Mouse (Mus musculus) heart, embryonic 12.5 days (tissue): ENCODE results near the gene Rbpms2. TPM values are rescaled to one million over a fixed set of nuclear protein-coding genes. Genes with fewer than 3 reads are reported as not detected.

Experiments
- ATAC-seq: fragments of 200-750 bp; cut with Nextera tagmentation; 2 replicates; pipeline ENCODE4 v1.8.0; 2017; ENCODE audit warnings: moderate TSS enrichment, moderate library complexity; ENCODE audit not compliant: insufficient number of reproducible peaks, low FRiP score
- H3K27ac ChIP-seq: fragments of 300-500 bp; sonication (generic); 2 replicates; pipeline ENCODE4 v1.5.1; 2016; ENCODE audit warnings: mild to moderate bottlenecking, moderate library complexity; ENCODE audit not compliant: poor library complexity, severe bottlenecking
- H3K27me3 ChIP-seq: fragments of 300-500 bp; sonication (generic); replicated peaks from 2 replicates; pipeline ENCODE4 v1.6.1; 2016; ENCODE audit warnings: mild to moderate bottlenecking, moderate library complexity
- H3K36me3 ChIP-seq: fragments of 300-500 bp; sonication (generic); 2 replicates; pipeline ENCODE4 v1.6.1; 2016; ENCODE audit warnings: mild to moderate bottlenecking, moderate library complexity
- H3K4me1 ChIP-seq: fragments of 300-500 bp; sonication (generic); replicated peaks from 2 replicates; pipeline ENCODE4 v1.6.1; 2016; ENCODE audit warnings: mild to moderate bottlenecking
- H3K4me2 ChIP-seq: fragments of 300-500 bp; sonication (generic); 2 replicates; pipeline ENCODE4 v1.6.1; 2016; ENCODE audit warnings: mild to moderate bottlenecking, moderate library complexity
- H3K4me3 ChIP-seq: fragments of 300-500 bp; sonication (generic); 2 replicates; pipeline ENCODE4 v1.5.1; 2016; ENCODE audit warnings: mild to moderate bottlenecking
- H3K9ac ChIP-seq: fragments of 300-500 bp; sonication (generic); 2 replicates; pipeline ENCODE4 v1.6.1; 2016; ENCODE audit warnings: mild to moderate bottlenecking, moderate library complexity
- H3K9me3 ChIP-seq: fragments of 300-500 bp; sonication (generic); replicated peaks from 2 replicates; pipeline ENCODE4 v1.6.1; 2016; ENCODE audit warnings: mild to moderate bottlenecking, moderate library complexity
- WGBS: fragments of 180-500 bp; shearing (Covaris S2); methylation state at CpG from one replicate; pipeline ENCODE4 v1.1.7; 2016; 5-methylcytosine and 5-hydroxymethylcytosine counted together
- polyA plus RNA-seq: library from polyadenylated mRNA; unstranded; fragments of >200 nt; fragmentation: Nextera tagmentation; extraction: Ambion mirVana; gene quantifications from 2 replicates; pipeline ENCODE4 v1.2.1, GENCODE M21; 2016

The Rbpms2 gene
- polyA plus RNA-seq, 1 experiment from 2014 or later: 132 TPM

- 76% methylated on average over 7 of the region's 7 CpGs for WGBS
- H3K4me1 ChIP-seq: peaks cover 28% of the 10 kb centered on the region
These were observed 67.9 kb downstream of the Rbpms2 start for GRCm38 (mm10) chr9:65697356-65697755.

GRCm38 (mm10) chr9:65697992-65698391 lies 68.5 kb downstream of the Rbpms2 start:
- Histone ChIP-seq H3K4me3 (no peak overlapping the region), H3K4me1 (peaks cover 22% of the 10 kb centered on the region), H3K9me3 (no peaks in the 10 kb centered on the region), H3K36me3 (peaks cover 90% of the 10 kb centered on the region), H3K27me3 (no peaks in the 10 kb centered on the region), H3K9ac (no peak overlapping the region), H3K4me2 (no peak overlapping the region), H3K27ac (no peak overlapping the region)
- no peak for ATAC-seq

More at GRCm38 (mm10) chr9:65697356-65697755, 67.9 kb downstream of the Rbpms2 start:
- no peak for ATAC-seq
- Histone ChIP-seq H3K4me3 (no peak overlapping the region), H3K27ac (no peak overlapping the region), H3K36me3 (peaks cover 90% of the 10 kb centered on the region), H3K9me3 (no peaks in the 10 kb centered on the region), H3K9ac (no peak overlapping the region), H3K4me2 (no peak overlapping the region), H3K27me3 (no peaks in the 10 kb centered on the region)

- no peaks in the 10 kb centered on the region for H3K27me3 ChIP-seq
- 84% methylated on average over 6 of the region's 6 CpGs for WGBS
- H3K4me3 ChIP-seq: no peak overlapping the region
- H3K4me1 ChIP-seq: peaks cover 17% of the 10 kb centered on the region
- H3K27ac ChIP-seq: no peak overlapping the region
- H3K9me3 ChIP-seq: no peaks in the 10 kb centered on the region
- no peak overlapping the region for H3K9ac ChIP-seq
- ATAC-seq: no peak
- peaks cover 86% of the 10 kb centered on the region for H3K36me3 ChIP-seq
- no peak overlapping the region for H3K4me2 ChIP-seq
These were observed 71.1 kb downstream of the Rbpms2 start for GRCm38 (mm10) chr9:65700504-65700903.

- WGBS: 82% methylated on average over 9 of the region's 9 CpGs
- Histone ChIP-seq H3K27me3 (no peaks in the 10 kb centered on the region), H3K4me2 (no peak overlapping the region), H3K36me3 (peaks cover 80% of the 10 kb centered on the region), H3K9ac (no peak overlapping the region), H3K4me3 (no peak overlapping the region), H3K9me3 (no peaks in the 10 kb centered on the region), H3K27ac (no peak overlapping the region), H3K4me1 (0 out of 2 replicates have a peak, but pooled peaks cover 3% of the 10 kb centered on the region)
- no peak for ATAC-seq
These were observed 72.8 kb downstream of the Rbpms2 start for GRCm38 (mm10) chr9:65702286-65702685.

- H3K4me3 ChIP-seq: no peak overlapping the region
- H3K4me2 ChIP-seq: no peak overlapping the region
- 59% methylated on average over 7 of the region's 7 CpGs for WGBS
- 0 out of 2 replicates have a peak, but pooled peaks cover 3% of the 10 kb centered on the region for H3K4me1 ChIP-seq
- no peaks in the 10 kb centered on the region for H3K9me3 ChIP-seq
- no peak for ATAC-seq
- peaks cover 71% of the 10 kb centered on the region for H3K36me3 ChIP-seq
- no peak overlapping the region for H3K9ac ChIP-seq
- no peaks in the 10 kb centered on the region for H3K27me3 ChIP-seq
- no peak overlapping the region for H3K27ac ChIP-seq
These were observed 73.8 kb downstream of the Rbpms2 start for GRCm38 (mm10) chr9:65703241-65703640.

- no peaks in the 10 kb centered on the region for H3K9me3 ChIP-seq
- no peak overlapping the region for H3K4me3 ChIP-seq
- H3K9ac ChIP-seq: no peak overlapping the region
- 0 out of 2 replicates have a peak, but pooled peaks cover 3% of the 10 kb centered on the region for H3K4me1 ChIP-seq
- WGBS: 92% methylated on average over 24 of the region's 24 CpGs
- no peak overlapping the region for H3K27ac ChIP-seq
- H3K27me3 ChIP-seq: no peaks in the 10 kb centered on the region
- H3K4me2 ChIP-seq: no peak overlapping the region
- H3K36me3 ChIP-seq: peaks cover 67% of the 10 kb centered on the region
- ATAC-seq: no peak
These were observed 74.6 kb downstream of the Rbpms2 start for GRCm38 (mm10) chr9:65703926-65704595.

Other genes starting within 250 kb of the Rbpms2 start
- gene Kbtbd13, start 238.0 kb upstream of the Rbpms2 start, polyA plus RNA-seq: 2.0 and 2.8 TPM in 2 replicates
- 3.0 and 3.7 TPM in 2 replicates for gene Rasl12, start 231.1 kb upstream of the Rbpms2 start, polyA plus RNA-seq
- not detected in 2 replicates for gene Slc51b, start 206.7 kb upstream of the Rbpms2 start, polyA plus RNA-seq
- gene Mtfmt, start 193.9 kb upstream of the Rbpms2 start, polyA plus RNA-seq: 17.5 and 17.9 TPM in 2 replicates
- 61.3 and 62.9 TPM in 2 replicates for gene Spg21, start 168.7 kb upstream of the Rbpms2 start, polyA plus RNA-seq
- not detected in 2 replicates for gene Ankdd1a, start 109.5 kb upstream of the Rbpms2 start, polyA plus RNA-seq
- 14.0 and 14.9 TPM in 2 replicates for gene Plekho2, start 49.6 kb upstream of the Rbpms2 start, polyA plus RNA-seq
- gene Pif1, start 42.5 kb upstream of the Rbpms2 start, polyA plus RNA-seq: 12.4 and 14.4 TPM in 2 replicates
- gene Oaz2, start 38.4 kb downstream of the Rbpms2 start, polyA plus RNA-seq: 239 and 245 TPM in 2 replicates
- gene Zfp609, start 197.9 kb downstream of the Rbpms2 start, polyA plus RNA-seq: 7.1 and 7.6 TPM in 2 replicates